Mouse (Mus musculus): ENCODE measurements at regions not wholly inside any gene's neighbourhood (a gene's known extent, or its start where the extent isn't known, plus 50 kb on each side); places are given as distances from the start of the nearest gene placed in this dataset.

- Histone ChIP-seq H3K9ac (ENCODE audit: low read depth, low read length) (no peak overlapping the region), H3K27ac (replicated peaks; ENCODE audit: insufficient read depth, low read depth, low read length) (no peak overlapping the region), H3K4me1 (ENCODE audit: control insufficient read depth, insufficient read depth, low read length) (no peaks in the 10 kb centered on the region), H3K79me2 (ENCODE audit: control insufficient read depth, insufficient read depth, low read length) (no peaks in the 10 kb centered on the region), H3K36me3 (ENCODE audit: control insufficient read depth, insufficient read depth, low read length) (no peaks in the 10 kb centered on the region), H3K27me3 (ENCODE audit: control insufficient read depth, insufficient read depth, low read length) (no peaks in the 10 kb centered on the region; the same call in 1 of the 2 replicates), H3K4me3 (ENCODE audit: insufficient read depth, low read depth, low read length) (no peak overlapping the region)
- WGBS: 46% methylated on average over 2 of the region's 2 CpGs
- TF ChIP-seq CTCF (IDR thresholded peaks at IDR 0.05; ENCODE audit: low read depth, low read length): no peak
- no peak for TF ChIP-seq POLR2A (IDR thresholded peaks at IDR 0.05; ENCODE audit: extremely low read depth, insufficient read depth, low read length)
- DNase-seq (ENCODE audit: extremely low read depth, low read depth, low spot score): no peak
Measured at GRCm38 (mm10) chr8:89563544-89563943, 519.6 kb upstream of the Sall1 start.

GRCm38 (mm10) chr8:89562597-89562996 is 518.6 kb upstream of the Sall1 start:
- H3K27me3 ChIP-seq (ENCODE audit: control insufficient read depth, insufficient read depth, low read length): no peaks in the 10 kb centered on the region; the same call in 1 of the 2 replicates
- H3K27ac ChIP-seq (replicated peaks; ENCODE audit: insufficient read depth, low read depth, low read length): no peak overlapping the region
- H3K36me3 ChIP-seq (ENCODE audit: control insufficient read depth, insufficient read depth, low read length): no peaks in the 10 kb centered on the region
- no peak overlapping the region for H3K4me3 ChIP-seq (ENCODE audit: insufficient read depth, low read depth, low read length)
- H3K9ac ChIP-seq (ENCODE audit: low read depth, low read length): no peak overlapping the region
- no peaks in the 10 kb centered on the region for H3K79me2 ChIP-seq (ENCODE audit: control insufficient read depth, insufficient read depth, low read length)
- no peaks in the 10 kb centered on the region for H3K4me1 ChIP-seq (ENCODE audit: control insufficient read depth, insufficient read depth, low read length)
- 80% methylated on average over 8 of the region's 8 CpGs for WGBS
- DNase-seq (ENCODE audit: extremely low read depth, low read depth, low spot score): no peak
- no peak for TF ChIP-seq POLR2A (IDR thresholded peaks at IDR 0.05; ENCODE audit: extremely low read depth, insufficient read depth, low read length)
- TF ChIP-seq CTCF (IDR thresholded peaks at IDR 0.05; ENCODE audit: low read depth, low read length): no peak

- no peaks in the 10 kb centered on the region for H3K4me1 ChIP-seq (ENCODE audit: control insufficient read depth, insufficient read depth, low read length)
- no peak overlapping the region for H3K27ac ChIP-seq (replicated peaks; ENCODE audit: insufficient read depth, low read depth, low read length)
- TF ChIP-seq CTCF (IDR thresholded peaks at IDR 0.05; ENCODE audit: low read depth, low read length): no peak
- TF ChIP-seq POLR2A (IDR thresholded peaks at IDR 0.05; ENCODE audit: extremely low read depth, insufficient read depth, low read length): no peak
- no peaks in the 10 kb centered on the region for H3K79me2 ChIP-seq (ENCODE audit: control insufficient read depth, insufficient read depth, low read length)
- H3K36me3 ChIP-seq (ENCODE audit: control insufficient read depth, insufficient read depth, low read length): no peaks in the 10 kb centered on the region
- H3K27me3 ChIP-seq (ENCODE audit: control insufficient read depth, insufficient read depth, low read length): no peaks in the 10 kb centered on the region
- H3K9ac ChIP-seq (ENCODE audit: low read depth, low read length): no peak overlapping the region
- no peak for DNase-seq (ENCODE audit: extremely low read depth, low read depth, low spot score)
- no peak overlapping the region for H3K4me3 ChIP-seq (ENCODE audit: insufficient read depth, low read depth, low read length)
- WGBS: 71% methylated on average over 3 of the region's 3 CpGs
Measured at GRCm38 (mm10) chr8:89541231-89541630, 497.3 kb upstream of the Sall1 start.

GRCm38 (mm10) chr8:89534605-89535004 is 490.6 kb upstream of the Sall1 start:
- 80% methylated on average over 10 of the region's 10 CpGs for WGBS

GRCm38 (mm10) chr8:89525041-89525440 is 481.1 kb upstream of the Sall1 start:
- no peaks in the 10 kb centered on the region for H3K36me3 ChIP-seq (ENCODE audit: control insufficient read depth, insufficient read depth, low read length)
- H3K27ac ChIP-seq (replicated peaks; ENCODE audit: insufficient read depth, low read depth, low read length): no peak overlapping the region
- TF ChIP-seq POLR2A (IDR thresholded peaks at IDR 0.05; ENCODE audit: extremely low read depth, insufficient read depth, low read length): no peak
- no peak for TF ChIP-seq CTCF (IDR thresholded peaks at IDR 0.05; ENCODE audit: low read depth, low read length)
- no peaks in the 10 kb centered on the region for H3K79me2 ChIP-seq (ENCODE audit: control insufficient read depth, insufficient read depth, low read length)
- H3K4me3 ChIP-seq (ENCODE audit: insufficient read depth, low read depth, low read length): no peak overlapping the region
- no peak overlapping the region for H3K9ac ChIP-seq (ENCODE audit: low read depth, low read length)
- 0 out of 2 replicates have a peak, but pooled peaks cover 2% of the 10 kb centered on the region for H3K4me1 ChIP-seq (ENCODE audit: control insufficient read depth, insufficient read depth, low read length)
- 31% methylated on average over 6 of the region's 6 CpGs for WGBS
- peaks cover 8% of the 10 kb centered on the region; the same call in 1 of the 2 replicates for H3K27me3 ChIP-seq (ENCODE audit: control insufficient read depth, insufficient read depth, low read length)
- DNase-seq (ENCODE audit: extremely low read depth, low read depth, low spot score): peak; percentile 89

More at GRCm38 (mm10) chr8:89534605-89535004, 490.6 kb upstream of the Sall1 start:
- Histone ChIP-seq H3K79me2 (ENCODE audit: control insufficient read depth, insufficient read depth, low read length) (no peaks in the 10 kb centered on the region), H3K4me1 (ENCODE audit: control insufficient read depth, insufficient read depth, low read length) (no peaks in the 10 kb centered on the region), H3K27me3 (ENCODE audit: control insufficient read depth, insufficient read depth, low read length) (no peaks in the 10 kb centered on the region), H3K27ac (replicated peaks; ENCODE audit: insufficient read depth, low read depth, low read length) (no peak overlapping the region), H3K36me3 (ENCODE audit: control insufficient read depth, insufficient read depth, low read length) (no peaks in the 10 kb centered on the region), H3K9ac (ENCODE audit: low read depth, low read length) (no peak overlapping the region), H3K4me3 (ENCODE audit: insufficient read depth, low read depth, low read length) (no peak overlapping the region)
- TF ChIP-seq POLR2A (IDR thresholded peaks at IDR 0.05; ENCODE audit: extremely low read depth, insufficient read depth, low read length): no peak
- no peak for TF ChIP-seq CTCF (IDR thresholded peaks at IDR 0.05; ENCODE audit: low read depth, low read length)
- no peak for DNase-seq (ENCODE audit: extremely low read depth, low read depth, low spot score)

GRCm38 (mm10) chr8:89523336-89523735 is 479.4 kb upstream of the Sall1 start:
- 0 out of 2 replicates have a peak, but pooled peaks cover 2% of the 10 kb centered on the region for H3K4me1 ChIP-seq (ENCODE audit: control insufficient read depth, insufficient read depth, low read length)
- 87% methylated on average over 3 of the region's 3 CpGs for WGBS
- H3K27me3 ChIP-seq (ENCODE audit: control insufficient read depth, insufficient read depth, low read length): peaks cover 7% of the 10 kb centered on the region; the same call in 1 of the 2 replicates
- no peak overlapping the region for H3K9ac ChIP-seq (ENCODE audit: low read depth, low read length)
- no peak for DNase-seq (ENCODE audit: extremely low read depth, low read depth, low spot score)
- no peaks in the 10 kb centered on the region for H3K79me2 ChIP-seq (ENCODE audit: control insufficient read depth, insufficient read depth, low read length)
- no peaks in the 10 kb centered on the region for H3K36me3 ChIP-seq (ENCODE audit: control insufficient read depth, insufficient read depth, low read length)
- no peak overlapping the region for H3K27ac ChIP-seq (replicated peaks; ENCODE audit: insufficient read depth, low read depth, low read length)
- no peak overlapping the region for H3K4me3 ChIP-seq (ENCODE audit: insufficient read depth, low read depth, low read length)
- TF ChIP-seq CTCF (IDR thresholded peaks at IDR 0.05; ENCODE audit: low read depth, low read length) (no peak), POLR2A (IDR thresholded peaks at IDR 0.05; ENCODE audit: extremely low read depth, insufficient read depth, low read length) (no peak)
